Mouse (Mus musculus) MEL (cell line): ENCODE measurements around the gene Mycbp2. TPM values are rescaled to one million over a fixed set of nuclear protein-coding genes. Genes with fewer than 3 reads are reported as not detected.

Experiments used
- DNase-seq: peaks from one replicate; pipeline ENCODE4 v3.0.0; 2011; ENCODE audit warnings: low read depth, low spot score
- H3K27ac ChIP-seq: 2 replicates; pipeline ENCODE4 v1.5.1; 2012; ENCODE audit warnings: low read depth, mild to moderate bottlenecking, control low read depth, low read length, moderate library complexity; ENCODE audit not compliant: control insufficient read depth
- H3K27me3 ChIP-seq, 2 experiments: fragments of 150-350 bp in 1 of 2; sonication (generic) in 1 of 2; 2 replicates each; pipeline ENCODE4 v1.6.1; 2012; ENCODE audit warnings: low read length in 2 of 2, mild to moderate bottlenecking in 2 of 2, improper control_type of control experiment in 1 of 2, moderate library complexity in 1 of 2; ENCODE audit not compliant: insufficient read depth in 2 of 2, control insufficient read depth in 1 of 2
- H3K36me3 ChIP-seq, 2 experiments: 2 replicates each; pipeline ENCODE4 v1.6.1; 2012 to 2014; ENCODE audit warnings: low read length in 2 of 2, improper control_type of control experiment in 1 of 2, inconsistent platforms in 1 of 2, mild to moderate bottlenecking in 1 of 2; ENCODE audit not compliant: insufficient read depth in 2 of 2, control insufficient read depth in 1 of 2
- H3K4me1 ChIP-seq, 2 experiments: fragments of 150-350 bp in 1 of 2; sonication (generic) in 1 of 2; 2 replicates each; pipeline ENCODE4 v1.6.1; 2012; ENCODE audit warnings: low read length in 2 of 2, improper control_type of control experiment in 1 of 2, mild to moderate bottlenecking in 1 of 2; ENCODE audit not compliant: insufficient read depth in 2 of 2, control insufficient read depth in 1 of 2
- H3K4me3 ChIP-seq, 2 experiments: fragments of 150-350 bp in 1 of 2; sonication (generic) in 1 of 2; 2 replicates each; pipeline ENCODE4 v1.5.1; 2012; ENCODE audit warnings: low read depth in 2 of 2, low read length in 2 of 2, mild to moderate bottlenecking in 2 of 2, moderate library complexity in 2 of 2, control low read depth in 1 of 2, improper control_type of control experiment in 1 of 2; ENCODE audit not compliant: control insufficient read depth in 1 of 2, insufficient read depth in 1 of 2
- H3K79me2 ChIP-seq: 2 replicates; pipeline ENCODE4 v1.6.1; 2012; ENCODE audit warnings: mild to moderate bottlenecking, low read length, moderate library complexity; ENCODE audit not compliant: control insufficient read depth, poor library complexity, insufficient read depth
- H3K9ac ChIP-seq: 2 replicates; pipeline ENCODE4 v1.6.1; 2012; ENCODE audit warnings: low read depth, mild to moderate bottlenecking, control low read depth, low read length, moderate library complexity; ENCODE audit not compliant: control insufficient read depth, poor library complexity, severe bottlenecking
- H3K9me3 ChIP-seq: fragments of 150-350 bp; sonication (generic); replicated peaks from 2 replicates; pipeline ENCODE4 v1.6.1; 2012; ENCODE audit warnings: mild to moderate bottlenecking, low read length, improper control_type of control experiment, moderate library complexity; ENCODE audit not compliant: insufficient read depth
- CHD1 ChIP-seq: IDR thresholded peaks from 2 replicates; pipeline ENCODE4 v1.6.1; 2012; ENCODE audit warnings: low read depth, mild to moderate bottlenecking, inconsistent platforms, low read length, improper control_type of control experiment
- ELF1 ChIP-seq: IDR thresholded peaks from 2 replicates; pipeline ENCODE4 v1.6.1; 2014; ENCODE audit warnings: low read depth, mild to moderate bottlenecking, inconsistent platforms, low read length, improper control_type of control experiment, moderate library complexity
- GABPA ChIP-seq: IDR thresholded peaks from 2 replicates; pipeline ENCODE4 v1.6.1; 2012; ENCODE audit warnings: low read depth, mild to moderate bottlenecking, inconsistent platforms, low read length, improper control_type of control experiment, moderate library complexity
- GATA1 ChIP-seq: IDR thresholded peaks from 2 replicates; pipeline ENCODE4 v1.6.1; 2011; ENCODE audit warnings: low read depth, low read length, improper control_type of control experiment
- NELFE ChIP-seq: IDR thresholded peaks from 2 replicates; pipeline ENCODE4 v1.6.1; 2011; ENCODE audit warnings: low read depth, low read length, improper control_type of control experiment
- POLR2AphosphoS2 ChIP-seq: IDR thresholded peaks from 2 replicates; pipeline ENCODE4 v1.6.1; 2011; ENCODE audit warnings: low read length, improper control_type of control experiment
- SMC3 ChIP-seq: IDR thresholded peaks from 2 replicates; pipeline ENCODE4 v1.6.1; 2011; ENCODE audit warnings: low read depth, low read length, improper control_type of control experiment
- TCF12 ChIP-seq: IDR thresholded peaks from 2 replicates; pipeline ENCODE4 v1.6.1; 2014; ENCODE audit warnings: low read depth, mild to moderate bottlenecking, inconsistent platforms, low read length, improper control_type of control experiment, moderate library complexity
- USF1 ChIP-seq: IDR thresholded peaks from 2 replicates; pipeline ENCODE4 v1.6.1; 2014; ENCODE audit warnings: low read depth, mild to moderate bottlenecking, inconsistent platforms, low read length, improper control_type of control experiment, moderate library complexity
- polyA plus RNA-seq, 2 experiments: library from polyadenylated mRNA; stranded (reverse) in 1 of 2; unstranded in 1 of 2; fragments of >175 nt in 1 of 2; fragments of >200 nt in 1 of 2; gene quantifications; 2 replicates each; pipeline versions ENCODE4 v1.2.1 to v1.2.4; 2012; ENCODE audit warnings: low replicate concordance in 2 of 2, low read depth in 1 of 2; ENCODE audit not compliant: insufficient read length in 2 of 2, insufficient read depth in 1 of 2, missing spikeins in 1 of 2
- total RNA-seq: library from RNA; depleted of rRNA; stranded (reverse); fragments of 300-350 nt; gene quantifications from 2 replicates; pipeline ENCODE4 v1.2.3, GENCODE M21; 2012

Gene Mycbp2
- total and polyA plus RNA-seq, 3 experiments = 9.1 to 28.0 (median 23.4) TPM

DNA sequence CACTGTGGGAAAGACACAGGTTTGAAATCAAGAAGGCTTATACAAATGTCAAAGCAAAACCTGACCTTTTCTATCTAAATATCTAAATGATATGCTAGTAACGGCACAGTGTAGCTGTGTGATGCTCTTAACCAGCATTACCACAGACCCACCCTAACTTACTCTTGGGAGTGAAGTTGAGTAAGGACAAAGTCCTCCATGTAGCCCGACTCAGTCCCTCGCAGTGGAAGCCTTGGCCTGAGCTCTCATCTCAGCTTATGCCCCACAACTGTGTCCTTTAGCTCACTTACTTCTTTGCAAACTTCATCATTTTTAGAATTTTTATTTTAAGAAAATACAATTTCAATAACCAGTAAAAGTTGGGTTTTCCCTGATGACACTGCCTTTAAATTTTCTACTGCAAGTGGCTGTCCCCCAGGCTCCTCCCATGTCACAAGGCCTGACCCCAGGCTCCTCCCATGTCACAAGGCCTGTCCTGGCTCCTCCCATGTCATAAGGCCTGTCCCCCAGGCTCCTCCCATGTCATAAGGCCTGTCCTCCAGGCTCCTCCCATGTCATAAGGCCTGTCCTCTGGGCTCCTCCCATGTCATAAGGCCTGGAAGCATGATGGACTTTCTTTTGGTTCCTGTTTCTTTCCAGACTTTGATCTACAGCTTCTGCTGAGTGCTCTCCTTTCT lies 231.5 kb downstream of the Mycbp2 start:
- Histone ChIP-seq H3K9me3 (no peaks in the 10 kb centered on the region), H3K27me3 (no peaks in the 10 kb centered on the region), H3K4me1 (no peaks in the 10 kb centered on the region), H3K9ac (no peak overlapping the region), H3K79me2 (no peaks in the 10 kb centered on the region; the same call in 1 of the 2 replicates), H3K4me3 (no peak overlapping the region), H3K27ac (no peak overlapping the region), H3K36me3 (peaks cover 0 to 8% of the 10 kb centered on the region in 2 experiments; a peak in 2 of 4 replicates)
- TF ChIP-seq ELF1 = no peak
- TF ChIP-seq GABPA = no peak
- peak; percentile 51; the same call in 1 of the 2 replicates for TF ChIP-seq USF1
- DNase-seq = peak; percentile 77

DNA sequence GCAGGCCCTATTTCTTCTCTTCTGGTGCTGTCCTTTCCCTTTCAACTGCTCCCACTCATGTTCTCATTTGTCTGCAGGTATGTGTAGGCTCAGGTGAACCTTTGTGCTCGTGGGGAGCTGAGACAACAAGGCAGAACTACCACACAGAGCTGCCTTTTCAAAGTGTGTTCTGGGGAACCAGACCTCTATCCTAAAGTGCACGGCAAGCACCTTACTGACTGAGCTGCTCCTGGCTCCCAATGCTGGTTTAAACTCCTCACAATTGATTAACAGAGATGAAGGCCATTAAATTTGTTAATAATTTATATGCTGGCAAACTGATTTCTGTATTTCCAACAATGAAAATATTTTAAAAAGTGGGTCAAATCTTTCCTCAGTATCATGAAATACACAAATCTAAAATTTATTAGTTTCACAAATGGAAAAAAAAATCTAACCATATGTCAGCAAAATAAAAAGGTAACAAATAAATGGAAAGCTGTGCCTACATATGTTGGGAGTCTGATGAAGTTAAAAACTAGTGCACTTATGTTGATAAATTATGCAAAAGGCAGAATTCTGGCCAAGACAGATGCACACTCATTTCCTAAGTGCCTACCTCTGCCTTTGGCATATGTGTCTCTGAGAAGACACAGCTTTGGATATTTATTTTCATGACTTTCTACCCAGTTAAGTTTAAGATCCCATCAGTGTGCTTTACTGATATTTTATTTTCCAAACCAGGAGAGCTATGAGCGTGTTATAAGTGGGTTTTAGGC lies 233.8 kb downstream of the Mycbp2 start:
- no peak for DNase-seq
- Histone ChIP-seq H3K36me3 (peaks cover 0 to 2% of the 10 kb centered on the region in 2 experiments; a peak in 2 of 4 replicates), H3K9me3 (no peaks in the 10 kb centered on the region)

DNA sequence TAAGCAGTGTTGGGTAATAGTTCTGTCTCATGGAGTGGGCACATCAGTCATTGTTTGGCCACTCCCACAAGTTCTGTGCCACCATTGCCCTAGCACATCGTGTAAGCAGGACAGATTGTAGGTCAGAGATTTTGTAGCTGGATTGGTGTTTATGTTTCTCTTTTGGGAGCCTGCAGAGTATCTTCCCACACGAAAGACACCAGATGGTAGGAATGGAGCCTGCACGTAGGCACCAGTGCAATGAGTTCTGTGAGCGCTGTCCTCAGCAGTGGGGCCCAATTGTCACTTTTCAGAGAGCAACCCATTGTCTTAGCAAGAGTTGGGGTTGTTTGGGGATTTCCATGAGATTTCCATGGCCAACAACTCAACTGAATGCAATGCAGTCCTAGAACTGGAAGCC lies 236.6 kb downstream of the Mycbp2 start:
- Histone ChIP-seq H3K4me3 (no peak overlapping the region), H3K9ac (no peak overlapping the region), H3K27ac (no peak overlapping the region), H3K4me1 (no peaks in the 10 kb centered on the region), H3K27me3 (no peaks in the 10 kb centered on the region), H3K9me3 (no peaks in the 10 kb centered on the region), H3K79me2 (no peaks in the 10 kb centered on the region), H3K36me3 (peaks cover 0 to 2% of the 10 kb centered on the region in 2 experiments; a peak in 2 of 4 replicates)
- DNase-seq = no peak
- TF ChIP-seq NELFE (no peak), SMC3 (no peak), GATA1 (no peak), POLR2AphosphoS2 (no peak)

More for the DNA sequence above, 233.8 kb downstream of the Mycbp2 start:
- TF ChIP-seq POLR2AphosphoS2 (no peak), CHD1 (no peak), TCF12 (no peak)
- Histone ChIP-seq H3K27me3 (no peaks in the 10 kb centered on the region), H3K9ac (no peak overlapping the region), H3K79me2 (no peaks in the 10 kb centered on the region), H3K27ac (no peak overlapping the region), H3K4me3 (no peak overlapping the region), H3K4me1 (no peaks in the 10 kb centered on the region)
